Mouse (Mus musculus): ENCODE results near the gene Cerk.

Cerk gene

DNA sequence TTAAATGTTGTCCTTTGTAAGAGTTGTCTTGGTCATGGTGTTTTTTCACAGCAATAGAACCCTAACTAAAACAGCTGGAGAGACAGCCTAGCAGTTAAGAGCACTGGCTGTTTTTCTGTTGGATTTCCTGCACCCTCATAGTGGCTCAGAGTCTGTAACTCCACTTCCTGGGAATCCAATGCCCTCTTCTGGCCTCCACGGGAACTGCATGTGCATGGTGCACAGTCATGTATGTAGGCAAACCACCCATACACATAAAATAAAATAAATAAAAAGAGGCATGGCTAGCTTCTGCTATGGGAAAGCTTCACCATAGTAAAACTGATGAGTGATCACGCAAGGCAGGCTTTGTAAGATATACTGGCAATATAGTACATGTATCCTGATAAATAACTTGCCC, 19.4 kb upstream of the Cerk start:
- DNase-seq = peak; percentile 92

DNA sequence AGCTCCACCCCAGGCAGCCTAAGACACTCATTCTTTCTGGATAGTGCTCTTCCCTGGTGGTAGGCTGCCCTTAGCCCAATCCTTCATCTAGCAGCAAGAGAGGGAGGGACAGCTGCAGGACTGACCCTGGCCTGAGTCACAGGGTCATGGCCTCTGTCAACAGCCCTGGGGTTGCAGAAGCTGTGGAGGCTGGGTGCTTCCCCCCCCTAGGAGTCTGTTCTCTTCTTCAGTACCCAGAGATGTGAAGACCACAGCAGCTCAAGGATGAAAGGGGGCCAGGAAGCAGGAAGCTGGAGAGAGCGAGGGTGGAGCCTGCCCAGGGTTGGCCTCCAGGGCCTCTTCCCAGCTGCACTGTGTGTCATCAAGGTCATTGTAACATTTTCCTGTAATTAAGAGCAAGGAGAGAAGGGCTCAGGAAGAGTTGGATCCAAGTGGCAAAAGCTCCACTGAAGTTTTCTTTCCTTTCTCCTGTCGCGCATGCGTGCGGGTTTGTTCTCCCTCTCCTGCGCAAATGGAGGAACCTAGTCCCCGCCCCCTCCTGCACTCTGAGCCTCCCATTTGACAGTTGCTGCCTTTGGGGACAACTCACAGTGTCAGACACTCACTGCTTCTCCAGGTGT, 18.1 kb upstream of the Cerk start:
- peak; percentile 89 for DNase-seq

DNA sequence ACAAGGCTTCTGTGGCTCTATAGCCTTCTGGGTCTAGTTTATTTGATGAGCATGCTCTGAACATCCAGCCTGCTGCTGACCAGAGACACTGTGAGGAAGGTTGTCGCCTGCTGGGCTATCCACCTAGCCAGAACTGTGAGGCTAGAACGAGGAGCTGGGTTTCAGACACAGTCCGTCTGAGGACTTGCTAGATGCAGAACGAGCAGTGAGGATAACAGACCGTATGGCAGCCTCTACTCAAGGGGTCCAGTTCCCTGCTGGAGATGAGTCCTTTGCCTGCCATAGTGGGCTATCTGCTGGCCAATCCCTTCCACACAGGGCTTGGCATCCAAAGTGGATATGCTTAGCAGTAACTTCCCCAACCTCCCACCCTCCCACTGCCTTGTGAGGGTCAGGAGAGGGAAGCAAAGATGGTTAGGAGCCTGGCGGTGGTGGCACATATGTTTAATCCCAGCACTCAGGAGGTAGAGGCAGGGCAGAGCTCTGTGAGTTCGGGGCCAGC, 17.4 kb upstream of the Cerk start:
- DNase-seq = no peak

DNA sequence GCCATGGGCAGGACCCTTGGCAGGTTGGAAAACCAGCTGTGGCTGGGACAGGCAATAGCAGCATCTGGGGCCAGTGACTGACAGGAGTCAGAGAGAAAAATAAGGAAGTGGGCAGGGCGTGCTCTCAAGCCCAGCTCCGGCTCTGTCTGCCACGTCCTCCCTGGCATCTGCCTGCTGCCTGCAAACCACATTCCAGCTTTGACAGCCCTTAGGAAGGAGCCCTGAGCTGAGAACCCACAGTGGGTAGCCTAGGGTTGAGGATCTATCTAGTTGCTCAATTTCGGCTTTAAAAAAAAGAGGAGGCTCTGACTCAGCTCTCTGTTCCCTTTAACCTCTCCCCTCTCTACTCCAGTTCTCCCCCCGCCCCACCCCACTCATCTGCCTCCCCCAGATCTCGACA, 16.7 kb upstream of the Cerk start:
- DNase-seq = peak; percentile 59

DNA sequence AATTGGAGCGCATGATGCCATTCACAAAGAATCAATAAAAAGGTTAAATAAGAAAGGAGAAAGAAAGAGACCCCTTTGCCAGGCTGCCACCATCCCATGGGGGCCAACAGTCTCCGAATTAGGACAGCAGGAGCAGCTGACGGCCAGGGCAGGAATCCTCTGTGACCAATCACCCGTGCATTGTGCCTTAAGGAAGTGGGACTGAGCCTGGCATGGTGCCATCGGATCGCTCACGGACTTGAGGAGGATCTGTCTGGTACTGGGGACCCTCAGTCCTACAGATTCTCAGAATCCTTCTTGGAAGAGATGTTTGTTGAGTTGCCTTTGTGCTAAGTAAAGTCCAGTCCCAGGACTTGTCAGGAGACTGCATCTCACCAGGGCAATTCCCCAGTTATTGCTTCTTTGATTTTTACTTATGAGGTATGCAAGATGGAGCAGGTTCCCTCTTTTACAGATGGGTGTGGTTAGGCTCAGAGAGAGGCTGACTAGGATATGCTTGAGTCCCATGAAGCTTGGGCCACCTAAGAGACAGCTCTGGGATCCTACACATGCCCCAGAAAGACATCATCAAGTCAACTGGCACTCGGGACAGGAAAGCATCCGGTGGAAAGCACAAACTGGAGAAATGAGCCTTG, 15.9 kb upstream of the Cerk start:
- no peak for DNase-seq

DNA sequence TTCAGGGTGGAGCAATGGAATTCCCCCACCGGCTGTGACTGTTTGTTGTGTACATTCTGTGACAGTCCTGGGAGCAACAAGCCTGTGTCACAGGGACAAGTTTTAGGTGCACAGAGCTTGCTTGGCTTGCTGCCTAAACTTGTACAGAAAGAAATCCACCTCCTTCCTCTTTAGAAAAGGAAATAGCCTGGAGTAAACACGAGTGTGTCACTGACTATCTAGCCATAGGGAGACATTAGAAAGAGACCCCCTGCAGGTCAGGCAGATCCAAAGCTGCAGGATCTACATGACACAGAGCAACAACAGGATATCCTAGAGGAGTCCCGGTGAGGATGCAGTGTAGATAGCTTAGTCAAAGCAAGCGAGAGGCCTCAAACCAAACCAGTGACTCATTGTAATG, 15.2 kb upstream of the Cerk start:
- no peak for DNase-seq

DNA sequence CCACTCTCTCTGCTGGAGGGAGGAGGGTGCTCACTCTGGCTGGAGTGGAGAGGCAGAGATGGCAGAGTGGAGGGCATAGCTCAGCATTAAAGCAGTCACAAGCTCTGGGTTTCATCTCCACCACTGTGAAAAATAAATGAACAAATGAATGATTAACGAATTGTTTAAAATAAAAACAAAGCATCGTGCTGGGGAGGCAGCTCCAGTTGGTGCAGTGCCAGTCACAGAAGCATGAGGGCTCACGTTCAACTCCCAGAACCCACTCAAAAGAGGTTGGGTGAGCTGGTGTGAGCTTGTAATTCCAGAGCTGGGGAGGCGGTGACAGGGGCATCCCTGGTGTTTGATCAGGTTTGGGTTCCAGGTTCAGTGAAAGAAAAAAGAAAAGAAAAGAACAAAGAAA, 14.2 kb upstream of the Cerk start:
- DNase-seq = no peak

DNA sequence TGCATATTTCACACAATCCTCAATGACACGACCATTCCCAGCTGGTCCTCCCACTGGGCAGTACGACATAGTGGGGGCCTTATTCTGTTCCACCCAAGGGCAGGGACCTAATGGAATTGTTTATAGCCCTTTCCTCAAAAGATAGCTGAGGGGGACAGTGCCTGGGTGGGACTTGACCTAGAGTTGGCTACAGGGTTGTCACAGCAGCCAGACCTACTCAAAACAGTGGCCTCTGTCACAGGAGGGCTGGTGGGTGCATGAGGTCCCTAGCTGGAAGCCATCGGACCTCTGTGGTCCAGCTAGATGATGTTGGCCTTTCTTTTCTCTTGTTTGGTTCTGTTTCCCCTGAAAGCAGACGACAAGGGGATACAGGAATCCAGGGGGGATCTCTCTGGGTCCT, 13.5 kb upstream of the Cerk start:
- no peak for DNase-seq

DNA sequence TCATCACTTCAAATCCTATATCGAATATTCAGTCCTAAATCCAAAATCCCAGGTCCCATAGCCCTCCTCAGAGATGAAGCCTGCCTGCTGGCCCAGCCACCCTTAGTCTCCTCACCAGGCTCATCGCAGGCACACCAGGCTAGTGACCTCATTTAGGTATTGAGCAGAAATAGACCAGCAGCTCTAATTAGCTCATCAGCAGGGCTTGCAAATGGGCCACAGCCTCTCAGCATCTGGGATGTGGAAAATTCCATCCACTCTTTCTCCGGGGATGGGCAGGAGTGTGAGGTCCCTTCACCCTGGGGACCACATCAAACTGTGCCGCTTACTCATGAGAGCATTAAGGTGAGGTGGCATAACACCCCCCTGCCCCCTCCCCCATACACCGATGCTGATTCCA, 13.1 kb upstream of the Cerk start:
- DNase-seq = no peak

DNA sequence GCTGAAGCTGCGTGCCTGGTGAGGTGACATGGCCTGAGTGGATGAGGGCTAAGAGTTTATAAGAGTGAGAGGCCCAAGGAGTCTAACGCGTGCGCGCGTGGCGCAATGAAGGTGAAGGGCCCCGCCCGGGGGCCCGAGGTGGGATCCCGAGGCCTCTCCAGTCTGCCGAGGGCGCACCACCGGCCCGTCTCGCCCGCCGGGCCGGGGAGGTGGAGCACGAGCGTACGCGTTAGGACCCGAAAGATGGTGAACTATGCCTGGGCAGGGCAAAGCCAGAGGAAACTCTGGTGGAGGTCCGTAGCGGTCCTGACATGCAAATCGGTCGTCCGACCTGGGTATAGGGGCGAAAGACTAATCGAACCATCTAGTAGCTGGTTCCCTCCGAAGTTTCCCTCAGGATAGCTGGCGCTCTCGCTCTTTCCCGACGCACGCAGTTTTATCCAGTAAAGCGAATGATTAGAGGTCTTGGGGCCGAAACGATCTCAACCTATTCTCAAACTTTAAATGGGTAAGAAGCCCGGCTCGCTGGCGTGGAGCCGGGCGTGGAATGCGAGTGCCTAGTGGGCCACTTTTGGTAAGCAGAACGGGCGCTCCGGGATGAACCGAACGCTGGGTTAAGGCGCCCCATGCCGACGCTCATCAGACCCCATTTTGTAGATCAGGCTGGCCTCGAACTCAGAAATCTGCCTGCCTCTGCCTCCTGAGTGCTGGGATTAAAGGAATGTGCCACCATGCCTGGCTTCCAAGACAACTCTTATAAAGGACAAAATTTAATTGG, 8.9 kb upstream of the Cerk start:
- DNase-seq = peak; percentile 68

DNA sequence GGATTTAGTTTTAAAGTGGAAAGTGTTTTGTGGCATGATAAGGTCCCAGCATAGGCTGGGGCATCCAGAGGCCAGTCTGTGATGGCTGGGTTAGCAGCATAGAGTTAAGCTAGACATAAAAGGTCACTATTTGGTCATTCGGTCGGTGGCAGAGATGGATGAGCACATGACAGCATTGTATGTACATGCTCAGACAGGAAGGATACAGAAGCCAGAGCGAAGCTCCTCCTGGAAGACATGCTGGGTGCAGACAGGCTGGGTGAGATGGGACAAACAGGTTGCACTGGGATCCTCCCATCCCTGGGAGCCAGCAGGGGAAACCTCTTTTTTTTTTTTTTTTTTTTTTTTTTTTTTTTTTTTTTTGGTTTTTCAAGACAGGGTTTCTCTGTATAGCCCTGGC, 6.0 kb upstream of the Cerk start:
- DNase-seq = no peak

DNA sequence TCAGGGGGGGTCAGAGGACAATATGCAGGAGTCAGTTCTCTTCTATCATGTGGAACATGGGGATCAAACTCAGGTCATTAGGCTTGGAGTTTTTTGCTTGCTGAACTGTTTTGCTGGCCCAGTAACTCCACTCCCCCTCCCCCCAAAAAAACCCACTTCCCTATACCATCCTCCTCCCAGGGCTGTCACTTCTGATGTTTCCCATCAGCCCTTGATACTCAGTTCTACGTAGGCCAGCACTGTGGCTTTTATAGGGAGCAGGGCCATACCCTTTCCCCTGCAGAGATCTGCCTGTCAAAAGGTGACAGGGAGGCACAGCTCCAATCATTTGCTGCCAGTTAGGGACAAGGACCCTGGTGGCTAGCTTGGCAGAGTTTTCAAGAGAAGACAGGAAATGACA, 5.6 kb upstream of the Cerk start:
- peak; percentile 23 for DNase-seq

DNA sequence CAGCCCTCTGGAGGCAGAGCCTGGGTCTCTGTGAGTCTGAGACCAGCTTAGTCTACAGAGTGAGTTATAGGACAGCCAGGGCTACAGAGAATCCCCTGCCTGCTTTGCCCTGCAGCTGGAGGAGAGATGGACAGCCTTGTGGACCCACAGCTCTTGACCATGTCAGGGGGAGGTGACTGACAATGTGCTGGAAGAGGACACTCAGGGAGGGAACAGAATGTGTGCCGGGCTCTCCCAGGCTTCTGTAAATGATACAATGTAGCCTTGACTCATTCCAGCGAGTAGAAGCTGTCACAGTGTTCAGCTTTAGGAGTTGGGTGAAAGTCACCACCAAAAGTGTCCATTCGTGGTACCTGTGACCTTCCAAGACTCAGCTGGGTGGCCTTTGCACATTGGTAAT, 4.4 kb upstream of the Cerk start:
- DNase-seq = no peak

DNA sequence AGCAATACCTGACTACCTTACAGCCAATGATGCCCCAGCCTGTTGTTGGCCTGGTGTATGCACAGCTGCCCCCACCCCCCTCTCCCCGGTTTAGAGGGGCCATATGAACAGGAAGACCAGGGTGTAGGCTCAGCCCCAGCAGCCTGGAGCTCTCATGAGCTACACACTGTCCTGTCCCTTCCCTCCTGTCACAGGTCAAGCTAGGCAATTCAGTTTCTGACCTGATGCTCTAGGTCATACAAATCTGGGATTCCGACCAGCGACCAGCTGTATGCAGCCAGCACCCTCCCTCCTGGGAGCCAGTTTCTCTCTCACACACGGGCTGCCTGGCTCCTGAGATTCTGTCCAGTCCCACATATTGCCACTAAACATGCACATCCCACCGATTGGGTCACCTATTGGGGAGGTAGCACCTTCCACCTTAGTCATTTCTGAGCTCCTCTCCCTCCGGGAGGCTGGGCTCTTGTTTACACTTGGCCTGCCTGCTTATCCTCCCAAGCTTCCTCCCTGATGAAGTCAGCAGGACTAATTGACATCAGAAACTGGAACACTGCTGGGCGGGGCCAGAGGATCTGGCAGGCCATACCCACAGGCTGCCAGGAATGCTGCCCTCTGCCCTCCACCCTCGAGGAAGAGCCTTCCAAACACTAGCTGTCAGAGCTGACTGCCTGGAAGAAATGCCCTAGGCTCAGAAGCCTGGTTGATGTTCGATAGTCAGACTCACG, 3.0 kb upstream of the Cerk start:
- peak; percentile 28 for DNase-seq

DNA sequence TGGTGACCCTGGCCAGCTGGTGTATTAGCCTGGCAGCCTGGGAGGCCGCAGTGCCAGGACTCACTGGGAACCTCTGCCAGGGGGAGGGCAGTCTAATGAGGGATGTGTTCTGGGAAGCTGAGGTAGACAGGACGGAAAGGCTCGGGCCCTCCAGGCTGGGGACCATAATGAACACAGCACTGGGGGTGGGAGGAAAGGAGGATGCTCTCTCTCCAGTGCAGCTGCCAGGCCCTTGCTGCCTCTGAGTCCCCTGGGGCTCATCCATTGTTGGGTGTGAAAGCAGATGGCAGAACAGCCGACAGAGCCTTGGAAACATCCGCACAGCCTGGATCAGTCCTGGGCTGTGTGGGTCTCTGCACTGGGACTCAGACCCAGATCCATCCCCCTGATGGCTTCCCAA, 2.2 kb upstream of the Cerk start:
- DNase-seq = no peak

DNA sequence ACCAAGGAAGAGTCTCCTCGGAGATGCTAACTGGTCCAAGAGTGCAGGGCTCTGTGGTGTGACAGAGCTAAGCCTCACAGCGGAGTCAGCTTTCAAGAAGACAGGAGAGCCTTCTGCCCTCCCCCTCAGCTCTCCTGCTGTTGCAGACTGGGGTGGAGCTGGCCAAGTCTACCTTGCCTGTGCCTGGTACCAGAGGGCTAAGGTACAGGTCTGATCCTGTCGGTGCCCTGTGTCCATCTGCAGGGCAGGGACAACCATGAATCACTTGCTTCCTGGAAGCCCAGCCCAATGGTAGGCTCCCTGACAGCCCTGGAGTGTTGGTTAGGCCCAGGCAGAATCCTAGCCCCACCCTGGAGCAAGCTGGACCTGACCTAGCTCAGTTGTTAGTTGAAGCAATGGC, 745 bp upstream of the Cerk start:
- peak; percentile 41 for DNase-seq

DNA sequence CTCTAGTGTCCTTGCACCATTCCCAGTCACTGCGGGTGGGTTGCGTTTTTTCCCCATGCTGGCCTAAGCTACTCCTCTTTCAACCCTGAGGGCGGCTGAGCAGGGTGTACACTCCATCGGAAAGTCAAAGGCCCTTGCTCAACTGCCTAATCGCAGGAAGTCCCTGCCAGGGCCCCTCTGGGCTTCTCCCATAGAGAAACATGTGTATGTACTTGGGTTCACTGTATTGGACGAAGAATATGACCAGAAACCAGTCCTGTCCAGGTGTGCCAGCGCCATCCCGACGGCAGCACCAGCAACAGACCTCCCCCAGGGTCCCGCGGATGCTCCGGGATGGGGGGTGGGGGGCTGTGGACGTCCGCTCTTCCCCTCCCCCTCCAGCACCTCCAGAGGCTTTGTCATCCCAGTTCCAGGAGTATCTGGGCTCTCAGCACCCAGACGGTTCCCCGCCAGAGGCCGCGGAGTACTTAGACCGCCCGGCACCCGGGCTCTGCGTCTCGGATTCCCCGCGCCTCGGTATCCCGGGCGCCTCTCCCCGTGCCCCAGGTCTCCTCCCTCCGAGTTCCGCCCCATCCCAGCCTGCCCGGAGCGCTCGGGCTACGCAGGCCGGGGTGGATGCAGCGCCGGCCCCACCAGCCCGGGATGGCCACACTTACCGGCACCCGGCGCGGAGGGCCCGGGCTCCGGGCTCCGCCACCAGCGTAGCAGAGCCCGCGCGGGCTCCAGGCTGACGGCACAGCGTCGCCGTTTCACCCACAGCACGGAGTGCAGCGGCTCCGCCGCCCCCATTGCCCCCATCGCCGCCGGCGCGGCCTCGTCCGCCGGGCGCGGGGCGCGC, 871 bp downstream of the Cerk start:
- peak; percentile 73 for DNase-seq

DNA sequence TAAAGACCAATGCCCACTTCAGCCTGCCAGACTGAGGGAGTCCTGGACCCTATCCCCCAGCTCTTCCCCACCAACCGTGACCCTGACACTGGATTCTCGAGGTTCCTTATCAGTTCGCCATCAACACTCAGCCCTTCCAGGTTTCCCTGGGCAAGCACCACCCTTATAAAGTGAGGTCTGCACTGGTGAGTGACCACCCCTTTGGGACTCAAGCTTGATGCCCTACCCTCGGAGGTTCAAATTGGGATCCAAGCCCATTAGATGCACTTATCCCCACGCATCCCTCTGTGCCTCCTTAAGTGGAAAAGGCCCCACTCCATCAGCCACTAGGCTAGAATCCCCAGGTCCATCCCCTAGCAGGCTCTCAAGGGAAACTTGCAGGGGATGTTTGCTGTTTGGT, 1.9 kb downstream of the Cerk start:
- peak; percentile 45 for DNase-seq

DNA sequence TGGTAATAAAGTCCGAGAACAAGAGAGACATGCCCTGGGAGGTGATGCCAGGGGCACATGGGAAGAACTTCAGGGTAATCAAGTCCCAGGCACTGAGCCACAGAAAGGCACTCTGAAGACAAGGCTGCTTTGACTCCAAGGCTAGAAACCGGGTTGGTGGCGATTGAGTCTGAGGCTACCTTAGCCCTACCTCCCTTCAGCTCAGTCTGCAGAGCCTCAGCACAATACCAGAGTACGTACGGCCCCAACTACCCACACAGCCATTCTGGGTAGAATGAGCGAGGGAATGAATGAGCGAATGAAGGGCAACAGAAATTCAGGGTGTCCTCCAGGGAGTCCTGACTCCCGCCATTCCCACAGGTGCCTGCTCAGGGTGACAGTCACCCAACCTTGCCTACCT, 2.5 kb downstream of the Cerk start:
- DNase-seq = peak; percentile 64

DNA sequence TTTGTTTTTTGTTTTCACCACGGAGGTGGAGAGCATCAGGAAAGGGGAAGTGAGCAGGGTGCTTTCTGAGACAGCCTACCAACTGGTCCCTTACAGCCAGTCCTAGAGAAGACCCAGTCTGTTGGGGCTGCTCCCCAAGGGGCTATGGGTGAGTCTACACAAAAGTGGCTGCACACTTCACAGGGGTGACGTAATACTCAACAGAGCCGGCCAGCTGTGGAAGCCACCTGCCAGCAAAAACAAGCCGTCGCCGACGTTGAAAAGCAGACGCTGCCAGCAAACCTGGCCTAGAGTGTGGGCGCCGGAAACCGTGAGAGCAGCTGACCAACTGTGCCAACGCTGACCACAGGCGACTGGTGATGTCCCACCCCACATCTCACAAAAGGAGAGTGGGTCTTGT, 3.3 kb downstream of the Cerk start:
- peak; percentile 84 for DNase-seq

DNA sequence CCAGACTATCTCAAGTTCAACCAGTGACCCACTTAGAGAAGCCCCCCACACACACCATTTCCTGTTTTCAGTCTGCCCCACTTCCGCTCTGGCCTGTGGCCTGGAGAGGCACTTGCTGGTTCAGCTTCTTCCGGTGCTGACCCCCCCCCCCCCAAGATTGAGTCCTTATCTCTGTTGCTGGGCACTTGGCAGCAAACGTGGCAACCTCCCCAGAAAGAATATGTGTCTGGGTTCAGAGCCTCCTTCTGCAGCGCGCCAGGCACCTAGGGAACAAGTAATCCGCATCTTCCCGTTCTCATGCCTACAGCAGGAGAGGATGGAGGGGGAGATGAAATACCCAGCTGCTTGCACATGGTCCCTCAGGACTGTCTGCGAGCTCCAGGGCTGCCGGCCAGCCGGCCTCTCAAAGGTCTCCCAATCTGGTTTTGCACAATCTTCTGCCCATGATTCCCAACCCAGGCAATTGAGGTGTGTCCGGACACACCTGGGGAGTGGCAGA, 4.0 kb downstream of the Cerk start:
- peak; percentile 72 for DNase-seq

DNA sequence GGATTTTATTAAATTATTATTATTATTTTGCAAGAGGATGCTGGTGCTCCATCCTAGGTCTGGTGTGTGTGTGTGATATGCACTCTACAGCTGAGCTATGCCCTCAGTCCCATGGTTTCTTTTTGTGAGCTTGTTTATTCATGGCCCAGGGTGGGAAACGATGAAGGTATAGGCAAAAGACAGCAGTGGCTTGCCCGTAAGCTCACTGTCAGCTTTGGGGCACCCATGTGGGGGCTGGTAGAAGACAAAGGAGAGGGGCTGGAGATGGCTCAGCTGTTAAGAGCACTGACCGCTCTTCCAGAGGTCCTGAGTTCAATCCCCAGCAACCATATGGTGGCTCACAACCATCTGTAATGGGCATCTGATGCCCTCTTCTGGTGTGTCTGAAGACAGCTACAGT, 4.6 kb downstream of the Cerk start:
- DNase-seq = peak; percentile 36
